Mouse (Mus musculus): ENCODE data around the gene Ephb6.
"Not testable (repeated sequence)": the region's sequence is repeated elsewhere in the genome, so short reads cannot be mapped to it uniquely, and the experiment has no call there.

The Ephb6 gene

DNA sequence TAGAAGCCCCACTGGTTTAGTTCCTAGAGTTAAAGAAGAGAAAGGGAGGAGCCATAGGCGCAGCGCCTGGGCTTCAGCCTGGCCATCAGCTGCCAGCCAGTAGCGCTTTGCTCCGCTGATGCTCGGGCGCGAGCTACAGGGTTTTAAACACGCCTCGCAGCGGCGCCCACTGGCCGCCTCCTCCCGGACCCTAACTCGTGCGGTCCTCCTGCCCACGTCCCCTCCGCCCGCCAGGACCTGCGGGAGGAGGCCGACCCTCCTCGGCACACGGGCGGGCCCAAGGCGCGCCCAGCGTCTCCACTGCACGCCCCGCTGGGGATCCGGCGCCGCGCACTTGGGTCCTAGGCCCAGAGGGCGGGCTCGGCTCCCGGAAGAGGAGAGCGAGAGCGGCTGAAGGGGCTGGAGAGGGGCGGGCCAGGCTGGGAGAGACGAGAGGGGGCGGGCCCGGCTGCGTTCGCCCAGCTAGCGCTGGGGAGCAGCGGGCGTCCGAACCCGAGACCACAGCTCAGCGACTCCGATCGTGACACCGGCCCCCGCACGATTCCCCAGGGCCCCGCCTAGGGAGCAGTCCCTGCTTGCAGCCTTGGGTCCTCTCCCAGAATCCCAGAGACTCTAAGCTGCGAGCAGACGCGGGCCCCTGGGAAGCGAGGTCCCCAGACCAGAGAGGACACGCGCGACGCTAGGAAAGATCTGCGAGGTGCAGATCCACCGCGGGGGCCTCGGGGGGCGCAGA lies at the start of gene Ephb6:
Ephb6 (plus strand) TSS at position 422 of the 733 bp plus-strand sequence.
- no peaks in the 10 kb centered on the region for H3K36me3 ChIP-seq (ENCODE audit: control insufficient read depth, insufficient read depth, low read length, poor library complexity, severe bottlenecking)

DNA sequence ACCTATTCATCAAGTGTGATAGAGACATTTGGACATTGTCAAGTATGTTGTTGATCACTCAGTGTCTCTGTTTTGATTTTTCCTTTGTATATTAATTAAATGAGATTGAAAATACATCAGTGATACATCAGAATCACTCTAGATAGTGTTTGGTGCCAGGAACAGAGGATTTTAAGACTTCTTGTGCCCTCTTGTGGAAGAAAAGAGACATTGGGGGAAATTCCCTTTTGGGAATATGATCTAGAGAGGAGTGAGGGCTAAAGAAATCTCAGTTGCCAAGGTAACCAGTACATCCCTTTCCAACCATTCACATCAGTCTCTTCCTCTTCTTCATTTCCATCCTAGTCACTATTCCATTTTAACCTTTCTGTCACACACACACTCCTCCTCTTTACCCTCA lies 48.9 kb upstream of the Ephb6 start:
- no peaks in the 10 kb centered on the region for H3K27me3 ChIP-seq (ENCODE audit: control insufficient read depth, insufficient read depth, low read length, poor library complexity, severe bottlenecking)
- no peaks in the 10 kb centered on the region for H3K36me3 ChIP-seq (ENCODE audit: control insufficient read depth, insufficient read depth, low read length, poor library complexity, severe bottlenecking)
- DNase-seq (ENCODE audit: low read depth, low spot score), result peak; percentile 29

More for the DNA sequence above, at the start of gene Ephb6:
- DNase-seq (ENCODE audit: low read depth, low spot score), result peak; percentile 4
- H3K27me3 ChIP-seq (ENCODE audit: control insufficient read depth, insufficient read depth, low read length, poor library complexity, severe bottlenecking), result no peaks in the 10 kb centered on the region

- no peak for DNase-seq (ENCODE audit: low read depth, low spot score)
Observed at GRCm38 (mm10) chr6:41557468-41557867, 47.8 kb upstream of the Ephb6 start.

DNA sequence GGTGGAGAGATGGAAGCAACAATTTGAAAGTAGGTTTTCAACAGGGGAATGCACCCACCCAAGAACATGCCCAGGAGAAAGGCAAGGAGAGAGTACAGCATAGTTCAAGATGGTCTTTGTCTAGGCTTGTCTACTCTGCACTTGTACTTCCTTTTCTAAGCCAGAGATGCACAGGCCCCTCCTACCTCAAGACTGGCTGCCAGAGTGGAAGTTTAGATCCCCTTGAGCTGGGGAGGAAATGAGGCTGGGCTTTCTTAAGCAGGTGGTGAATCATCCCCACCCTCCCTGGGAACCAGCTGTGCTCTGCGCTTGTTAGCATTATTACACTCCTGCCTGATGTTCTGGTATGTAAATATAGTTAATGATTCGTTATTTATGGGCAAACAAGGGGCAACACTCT lies 47.0 kb upstream of the Ephb6 start:
- DNase-seq (ENCODE audit: low read depth, low spot score), result peak; percentile 22
- no peaks in the 10 kb centered on the region for H3K36me3 ChIP-seq (ENCODE audit: control insufficient read depth, insufficient read depth, low read length, poor library complexity, severe bottlenecking)
- no peaks in the 10 kb centered on the region for H3K27me3 ChIP-seq (ENCODE audit: control insufficient read depth, insufficient read depth, low read length, poor library complexity, severe bottlenecking)

More at GRCm38 (mm10) chr6:41557468-41557867, 47.8 kb upstream of the Ephb6 start:
- Histone ChIP-seq H3K27me3 (ENCODE audit: control insufficient read depth, insufficient read depth, low read length, poor library complexity, severe bottlenecking) (no peaks in the 10 kb centered on the region), H3K36me3 (ENCODE audit: control insufficient read depth, insufficient read depth, low read length, poor library complexity, severe bottlenecking) (no peaks in the 10 kb centered on the region)

DNA sequence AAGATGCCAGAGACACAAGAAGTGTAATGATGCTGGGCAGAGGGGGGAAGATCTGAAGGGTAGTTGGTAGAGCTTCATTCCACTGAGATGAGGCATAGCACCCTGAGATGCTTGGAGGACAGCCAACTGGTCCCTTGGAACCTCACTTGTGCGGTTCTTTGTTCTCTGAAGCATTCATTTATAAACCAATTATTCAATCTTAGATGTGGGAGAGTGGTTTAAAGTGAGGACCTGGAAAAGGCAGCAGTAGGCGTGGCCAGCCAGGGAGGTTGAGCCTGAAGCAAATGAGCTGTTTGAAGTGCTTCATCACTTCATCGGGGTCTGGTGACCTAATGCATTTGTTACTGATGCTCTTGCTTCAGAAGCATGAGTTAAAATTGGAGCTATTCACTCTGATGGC lies 46.0 kb upstream of the Ephb6 start:
- no peaks in the 10 kb centered on the region for H3K27me3 ChIP-seq (ENCODE audit: control insufficient read depth, insufficient read depth, low read length, poor library complexity, severe bottlenecking)
- no peak for DNase-seq (ENCODE audit: low read depth, low spot score)
- no peaks in the 10 kb centered on the region for H3K36me3 ChIP-seq (ENCODE audit: control insufficient read depth, insufficient read depth, low read length, poor library complexity, severe bottlenecking)

DNA sequence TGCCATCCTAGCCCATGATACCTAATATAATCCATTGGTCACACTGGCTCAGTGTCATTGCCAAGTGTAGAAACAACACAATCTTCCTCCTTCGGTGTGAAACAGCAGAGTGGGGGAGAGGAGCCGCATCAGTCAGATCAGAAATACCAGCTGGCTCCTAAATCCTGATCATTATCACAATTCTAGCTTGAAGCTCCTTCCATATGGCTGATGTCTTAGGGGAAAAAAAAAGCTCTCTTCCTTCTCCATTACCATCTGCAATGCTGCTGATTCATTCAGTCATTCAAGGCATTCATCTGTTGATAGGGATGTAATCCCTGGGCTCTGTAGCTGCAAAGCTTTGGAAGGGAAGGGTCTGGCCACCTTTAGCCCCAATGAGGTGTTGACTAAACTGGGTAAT lies 45.0 kb upstream of the Ephb6 start:
- DNase-seq (ENCODE audit: low read depth, low spot score), result no peak
- H3K36me3 ChIP-seq (ENCODE audit: control insufficient read depth, insufficient read depth, low read length, poor library complexity, severe bottlenecking), result no peaks in the 10 kb centered on the region
- no peaks in the 10 kb centered on the region for H3K27me3 ChIP-seq (ENCODE audit: control insufficient read depth, insufficient read depth, low read length, poor library complexity, severe bottlenecking)

- Histone ChIP-seq H3K36me3 (ENCODE audit: control insufficient read depth, insufficient read depth, low read length, poor library complexity, severe bottlenecking) (no peaks in the 10 kb centered on the region), H3K27me3 (ENCODE audit: control insufficient read depth, insufficient read depth, low read length, poor library complexity, severe bottlenecking) (no peaks in the 10 kb centered on the region)
- no peak for DNase-seq (ENCODE audit: low read depth, low spot score)
Observed at GRCm38 (mm10) chr6:41562598-41562997, 42.7 kb upstream of the Ephb6 start.

DNA sequence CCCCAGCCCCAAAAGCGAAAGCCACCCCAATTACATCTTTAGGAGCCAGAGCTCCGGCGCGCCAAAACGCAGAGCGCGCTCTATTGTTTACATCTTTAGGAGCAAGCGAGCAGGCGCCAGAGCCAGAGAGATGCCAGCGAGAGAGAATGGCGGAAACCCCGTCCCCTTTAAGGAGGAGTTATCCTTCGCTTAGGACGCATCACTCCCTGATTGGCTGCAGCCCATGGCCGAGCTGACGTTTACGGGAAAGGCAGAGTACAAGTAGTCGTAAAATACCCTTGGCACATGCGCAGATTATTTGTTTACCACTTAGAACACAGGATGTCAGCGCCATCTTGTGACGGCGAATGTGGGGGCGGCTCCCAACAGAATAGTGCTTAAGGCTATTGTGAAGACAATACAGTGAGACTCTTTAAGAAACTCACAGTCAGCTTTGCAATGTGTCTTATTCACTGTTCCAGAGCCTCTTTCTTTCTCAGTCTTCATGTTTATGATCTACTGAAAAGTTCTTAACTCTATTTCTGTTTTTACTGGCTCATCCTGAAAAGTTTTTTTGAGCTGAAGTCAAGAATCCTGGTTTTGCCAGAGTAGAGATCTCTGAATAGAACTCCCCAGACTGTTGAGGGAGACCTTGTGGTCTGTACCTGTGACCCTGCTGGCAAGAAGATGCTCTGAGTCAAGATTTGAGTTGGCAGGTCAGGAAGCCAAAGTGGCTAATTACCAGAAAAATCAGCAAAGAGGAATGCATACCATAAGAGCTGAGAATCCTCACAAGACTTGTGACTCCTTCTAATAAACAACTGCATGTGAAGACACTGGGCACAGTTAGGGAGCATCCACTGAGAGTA lies 42.0 kb upstream of the Ephb6 start:
- not testable (repeated sequence) for DNase-seq (ENCODE audit: low read depth, low spot score); H3K27me3 ChIP-seq (ENCODE audit: control insufficient read depth, insufficient read depth, low read length, poor library complexity, severe bottlenecking); H3K36me3 ChIP-seq (ENCODE audit: control insufficient read depth, insufficient read depth, low read length, poor library complexity, severe bottlenecking)

- Histone ChIP-seq H3K36me3 (ENCODE audit: control insufficient read depth, insufficient read depth, low read length, poor library complexity, severe bottlenecking) (no peaks in the 10 kb centered on the region), H3K27me3 (ENCODE audit: control insufficient read depth, insufficient read depth, low read length, poor library complexity, severe bottlenecking) (no peaks in the 10 kb centered on the region)
- DNase-seq (ENCODE audit: low read depth, low spot score), result no peak
Observed at GRCm38 (mm10) chr6:41565261-41565660, 40.0 kb upstream of the Ephb6 start.

- H3K36me3 ChIP-seq (ENCODE audit: control insufficient read depth, insufficient read depth, low read length, poor library complexity, severe bottlenecking), result no peaks in the 10 kb centered on the region
- no peaks in the 10 kb centered on the region for H3K27me3 ChIP-seq (ENCODE audit: control insufficient read depth, insufficient read depth, low read length, poor library complexity, severe bottlenecking)
- DNase-seq (ENCODE audit: low read depth, low spot score), result no peak
Observed at GRCm38 (mm10) chr6:41566965-41567364, 38.3 kb upstream of the Ephb6 start.

DNA sequence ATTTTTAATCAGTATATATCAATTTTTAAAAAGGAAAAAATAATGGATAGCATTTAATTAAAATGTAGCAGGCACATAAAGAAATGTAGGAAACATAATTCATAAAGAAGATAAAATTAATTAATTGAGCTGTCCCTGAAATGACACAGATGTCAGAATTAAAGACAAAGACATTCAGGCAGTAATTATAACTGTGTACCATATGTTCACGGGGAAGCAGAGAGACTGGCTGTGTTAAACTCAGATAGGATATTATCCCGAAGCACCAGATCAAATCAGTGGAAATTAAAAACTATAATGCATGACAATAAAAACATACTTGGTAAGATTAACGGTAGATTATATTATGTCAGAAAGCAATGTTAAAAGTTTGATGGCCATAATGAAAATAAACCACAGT lies 36.2 kb upstream of the Ephb6 start:
- H3K36me3 ChIP-seq (ENCODE audit: control insufficient read depth, insufficient read depth, low read length, poor library complexity, severe bottlenecking), result no peaks in the 10 kb centered on the region
- DNase-seq (ENCODE audit: low read depth, low spot score), result no peak
- no peaks in the 10 kb centered on the region for H3K27me3 ChIP-seq (ENCODE audit: control insufficient read depth, insufficient read depth, low read length, poor library complexity, severe bottlenecking)

GRCm38 (mm10) chr6:41576526-41577097 lies 28.7 kb upstream of the Ephb6 start:
- no peak for DNase-seq (ENCODE audit: low read depth, low spot score)

DNA sequence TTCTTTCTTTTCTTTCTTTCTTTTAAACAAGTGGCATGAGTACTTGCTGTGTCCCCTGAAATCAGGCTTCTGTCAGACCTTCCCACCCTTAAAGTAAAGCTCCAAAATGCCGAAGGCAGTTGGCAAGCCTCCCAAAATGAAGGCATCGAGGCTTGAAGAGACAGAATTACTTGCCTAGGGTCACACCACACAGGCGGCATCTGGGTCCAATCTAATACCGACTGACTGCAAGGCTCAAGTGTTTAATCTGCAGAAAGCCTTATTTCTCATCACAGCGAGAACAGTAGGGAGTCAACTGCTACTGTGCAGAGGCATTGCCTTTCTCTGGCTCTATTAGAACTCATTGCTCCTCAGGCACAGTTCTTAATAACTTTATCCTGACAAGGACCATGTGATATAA lies 28.0 kb upstream of the Ephb6 start:
- DNase-seq (ENCODE audit: low read depth, low spot score), result no peak

More at GRCm38 (mm10) chr6:41576526-41577097, 28.7 kb upstream of the Ephb6 start:
- Histone ChIP-seq H3K27me3 (ENCODE audit: control insufficient read depth, insufficient read depth, low read length, poor library complexity, severe bottlenecking) (no peaks in the 10 kb centered on the region), H3K36me3 (ENCODE audit: control insufficient read depth, insufficient read depth, low read length, poor library complexity, severe bottlenecking) (no peaks in the 10 kb centered on the region)

GRCm38 (mm10) chr6:41581295-41581694 lies 24.0 kb upstream of the Ephb6 start:
- no peaks in the 10 kb centered on the region for H3K36me3 ChIP-seq (ENCODE audit: control insufficient read depth, insufficient read depth, low read length, poor library complexity, severe bottlenecking)
- no peak for DNase-seq (ENCODE audit: low read depth, low spot score)

More for the DNA sequence above, 28.0 kb upstream of the Ephb6 start:
- no peaks in the 10 kb centered on the region for H3K36me3 ChIP-seq (ENCODE audit: control insufficient read depth, insufficient read depth, low read length, poor library complexity, severe bottlenecking)
- H3K27me3 ChIP-seq (ENCODE audit: control insufficient read depth, insufficient read depth, low read length, poor library complexity, severe bottlenecking), result no peaks in the 10 kb centered on the region

DNA sequence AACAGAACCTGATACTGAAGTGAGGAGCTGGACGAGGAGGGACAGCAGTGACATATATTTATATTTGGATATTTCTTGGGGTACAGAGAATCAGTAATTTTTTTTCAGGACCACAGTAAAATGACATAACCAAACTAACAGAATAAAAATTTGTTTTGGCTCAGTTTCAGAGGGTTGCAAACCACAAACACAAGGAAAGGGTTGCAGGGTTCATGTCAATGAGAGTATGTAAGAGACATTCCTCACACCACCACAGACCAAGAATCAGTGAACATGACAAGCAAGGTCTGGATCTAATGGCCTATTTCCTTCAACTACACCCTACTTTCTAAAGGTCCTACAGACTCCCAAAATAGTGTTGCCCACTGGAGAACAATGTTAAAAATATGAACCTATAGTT lies 23.1 kb upstream of the Ephb6 start:
- no peak for DNase-seq (ENCODE audit: low read depth, low spot score)
- no peaks in the 10 kb centered on the region for H3K27me3 ChIP-seq (ENCODE audit: control insufficient read depth, insufficient read depth, low read length, poor library complexity, severe bottlenecking)

More at GRCm38 (mm10) chr6:41581295-41581694, 24.0 kb upstream of the Ephb6 start:
- no peaks in the 10 kb centered on the region for H3K27me3 ChIP-seq (ENCODE audit: control insufficient read depth, insufficient read depth, low read length, poor library complexity, severe bottlenecking)

More for the DNA sequence above, 23.1 kb upstream of the Ephb6 start:
- no peaks in the 10 kb centered on the region for H3K36me3 ChIP-seq (ENCODE audit: control insufficient read depth, insufficient read depth, low read length, poor library complexity, severe bottlenecking)

All from splenic B cell, adult 2 months (primary cell).